Mouse (Mus musculus) E14TG2a.4 (cell line): Measurements from ENCODE around the gene Sdk2.

ENCODE experiments used
- H3K27me3 ChIP-seq: 2 replicates; pipeline ENCODE4 v1.6.1; 2014; ENCODE audit warnings: low read length, control low read depth; ENCODE audit not compliant: insufficient read depth
- H3K36me3 ChIP-seq: 2 replicates; pipeline ENCODE4 v1.6.1; 2014; ENCODE audit warnings: low read length, control low read depth; ENCODE audit not compliant: insufficient read depth
- H3K4me1 ChIP-seq: replicated peaks from 2 replicates; pipeline ENCODE4 v1.6.1; 2014; ENCODE audit warnings: low read depth, low read length, control low read depth
- H3K4me3 ChIP-seq: replicated peaks from 2 replicates; pipeline ENCODE4 v1.5.1; 2014; ENCODE audit warnings: mild to moderate bottlenecking, low read length
- H3K9me3 ChIP-seq: 2 replicates; pipeline ENCODE4 v1.6.1; 2014; ENCODE audit warnings: low read length, control low read depth
- CTCF ChIP-seq: conservative IDR thresholded peaks from 2 replicates; pipeline ENCODE4 v1.5.1; 2014; ENCODE audit warnings: low read length
- NANOG ChIP-seq: IDR thresholded peaks from 2 replicates; pipeline ENCODE4 v1.6.1; 2014; ENCODE audit warnings: borderline replicate concordance, low read length, mixed read lengths
- POU5F1 ChIP-seq: IDR thresholded peaks from 2 replicates; pipeline ENCODE4 v1.6.1; 2014; ENCODE audit warnings: low read length, borderline replicate concordance

The Sdk2 gene

GRCm38 (mm10) chr11:113948676-113949075 lies 118.2 kb downstream of the Sdk2 start:
- Histone ChIP-seq H3K9me3 (no peaks in the 10 kb centered on the region), H3K36me3 (no peaks in the 10 kb centered on the region), H3K27me3 (peaks cover 21% of the 10 kb centered on the region), H3K4me1 (peaks cover 20% of the 10 kb centered on the region; the same call in 1 of the 2 replicates), H3K4me3 (no peak overlapping the region)
- TF ChIP-seq POU5F1 (no peak), CTCF (no peak), NANOG (no peak)

- Histone ChIP-seq H3K9me3 (peaks cover 4% of the 10 kb centered on the region; the same call in 1 of the 2 replicates), H3K4me1 (no peaks in the 10 kb centered on the region), H3K27me3 (peaks cover 36% of the 10 kb centered on the region), H3K36me3 (no peaks in the 10 kb centered on the region), H3K4me3 (no peak overlapping the region)
- TF ChIP-seq CTCF (no peak), POU5F1 (no peak), NANOG (no peak)
Measured at GRCm38 (mm10) chr11:113942101-113942735, 124.6 kb downstream of the Sdk2 start.

- Histone ChIP-seq H3K9me3 (0 out of 2 replicates have a peak, but pooled peaks cover 4% of the 10 kb centered on the region), H3K36me3 (no peaks in the 10 kb centered on the region), H3K27me3 (peaks cover 8% of the 10 kb centered on the region; the same call in 1 of the 2 replicates), H3K4me1 (no peaks in the 10 kb centered on the region), H3K4me3 (no peak overlapping the region)
- TF ChIP-seq CTCF (no peak), NANOG (no peak), POU5F1 (no peak)
Measured at GRCm38 (mm10) chr11:113933678-113934077, 133.2 kb downstream of the Sdk2 start.

- Histone ChIP-seq H3K27me3 (peaks cover 15% of the 10 kb centered on the region), H3K9me3 (no peaks in the 10 kb centered on the region)
Measured at GRCm38 (mm10) chr11:113932909-113933308, 133.9 kb downstream of the Sdk2 start.

DNA sequence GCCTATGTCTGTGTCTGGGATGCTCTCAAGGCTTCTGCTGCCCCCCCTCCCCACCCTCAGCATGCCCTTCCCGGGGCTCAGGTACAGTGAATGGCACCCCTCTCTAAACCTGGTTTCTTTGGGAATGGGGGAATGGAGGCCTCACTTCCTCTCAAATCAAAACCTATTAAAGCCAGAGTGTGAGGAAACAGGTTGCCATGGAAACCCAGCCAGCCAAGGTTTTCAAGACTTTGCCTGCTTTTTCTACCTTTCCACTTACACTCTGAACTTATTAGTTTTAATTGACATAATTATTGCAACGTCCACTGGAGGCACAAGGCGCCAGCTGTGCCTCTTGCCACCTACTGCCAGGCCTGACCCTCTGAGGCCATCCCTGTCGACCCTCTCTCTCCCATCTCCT lies 135.1 kb downstream of the Sdk2 start:
- Histone ChIP-seq H3K9me3 (no peaks in the 10 kb centered on the region), H3K27me3 (peaks cover 20% of the 10 kb centered on the region), H3K4me1 (no peaks in the 10 kb centered on the region), H3K4me3 (no peak overlapping the region), H3K36me3 (no peaks in the 10 kb centered on the region)
- TF ChIP-seq CTCF (no peak), NANOG (no peak), POU5F1 (no peak)

More at GRCm38 (mm10) chr11:113932909-113933308, 133.9 kb downstream of the Sdk2 start:
- H3K36me3 ChIP-seq, result no peaks in the 10 kb centered on the region
- no peak overlapping the region for H3K4me3 ChIP-seq
- no peaks in the 10 kb centered on the region for H3K4me1 ChIP-seq
- TF ChIP-seq NANOG (no peak), POU5F1 (no peak), CTCF (no peak)

DNA sequence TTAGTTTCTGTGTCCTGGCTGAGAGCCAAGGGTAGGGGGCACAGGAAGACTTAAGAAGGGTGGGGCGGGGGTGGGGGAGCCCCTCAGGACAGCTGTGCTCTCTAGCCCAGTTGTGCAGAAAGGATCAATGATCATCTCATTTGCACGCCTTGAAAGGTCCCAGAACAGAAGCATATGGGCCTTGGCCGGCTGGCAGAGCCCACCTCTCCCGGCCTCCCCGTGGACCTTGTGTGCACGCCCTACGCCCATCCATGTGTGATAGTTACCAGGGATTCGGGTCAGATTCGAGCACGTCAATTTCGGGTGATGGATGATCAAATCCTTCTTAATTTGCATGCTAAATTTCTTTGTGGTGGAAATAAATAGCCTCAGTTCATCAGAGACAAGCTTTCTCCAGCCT lies 136.7 kb downstream of the Sdk2 start:
- peaks cover 6% of the 10 kb centered on the region for H3K9me3 ChIP-seq
- no peak overlapping the region for H3K4me3 ChIP-seq
- TF ChIP-seq CTCF (no peak), NANOG (no peak), POU5F1 (no peak)
- no peaks in the 10 kb centered on the region for H3K4me1 ChIP-seq
- H3K27me3 ChIP-seq, result peaks cover 17% of the 10 kb centered on the region
- no peaks in the 10 kb centered on the region for H3K36me3 ChIP-seq

GRCm38 (mm10) chr11:113928831-113929230 lies 138.0 kb downstream of the Sdk2 start:
- no peaks in the 10 kb centered on the region for H3K36me3 ChIP-seq
- TF ChIP-seq POU5F1, result no peak
- no peak for TF ChIP-seq CTCF
- TF ChIP-seq NANOG, result no peak
- H3K9me3 ChIP-seq, result peaks cover 13% of the 10 kb centered on the region
- peaks cover 17% of the 10 kb centered on the region for H3K27me3 ChIP-seq
- H3K4me1 ChIP-seq, result no peaks in the 10 kb centered on the region
- no peak overlapping the region for H3K4me3 ChIP-seq

- H3K4me1 ChIP-seq, result no peaks in the 10 kb centered on the region
- TF ChIP-seq POU5F1, result no peak
- no peak for TF ChIP-seq NANOG
- H3K9me3 ChIP-seq, result peaks cover 13% of the 10 kb centered on the region
- H3K36me3 ChIP-seq, result no peaks in the 10 kb centered on the region
- peaks cover 17% of the 10 kb centered on the region for H3K27me3 ChIP-seq
- no peak overlapping the region for H3K4me3 ChIP-seq
Measured at GRCm38 (mm10) chr11:113928291-113928690, 138.6 kb downstream of the Sdk2 start.

DNA sequence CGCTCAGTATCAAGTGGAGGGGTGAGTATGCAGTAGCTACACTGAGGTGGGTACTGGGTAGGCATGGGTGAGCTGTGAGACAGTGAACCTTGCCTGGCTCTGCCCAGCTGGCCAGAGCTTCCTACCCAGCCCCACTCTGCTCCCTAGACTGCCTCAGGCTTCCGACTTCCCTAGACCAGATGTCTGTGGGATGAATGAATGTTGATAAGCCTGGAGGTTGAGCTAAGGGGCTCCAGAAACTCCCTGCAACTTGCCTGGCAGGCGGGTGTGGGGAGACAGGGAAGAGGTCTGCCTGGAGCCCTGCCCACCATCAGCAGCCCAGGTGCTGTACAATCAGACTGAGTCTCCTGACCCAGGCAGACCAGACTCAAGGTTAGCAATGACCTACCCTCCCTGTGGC lies 139.0 kb downstream of the Sdk2 start:
- Histone ChIP-seq H3K36me3 (no peaks in the 10 kb centered on the region), H3K4me3 (no peak overlapping the region), H3K9me3 (peaks cover 13% of the 10 kb centered on the region), H3K27me3 (peaks cover 17% of the 10 kb centered on the region), H3K4me1 (no peaks in the 10 kb centered on the region)
- no peak for TF ChIP-seq CTCF
- TF ChIP-seq NANOG, result no peak
- no peak for TF ChIP-seq POU5F1
